Mouse (Mus musculus): ENCODE data around the gene Zfp217. TPM values are rescaled to one million over a fixed set of nuclear protein-coding genes. Genes with fewer than 3 reads are reported as not detected.
"Not testable (repeated sequence)": the region's sequence is repeated elsewhere in the genome, so short reads cannot be mapped to it uniquely, and the experiment has no call there.

Gene Zfp217
- 3.9 and 4.1 TPM in 2 replicates for polyA plus RNA-seq (2016; fragmentation: Nextera tagmentation; extraction: Ambion mirVana)

- Histone ChIP-seq H3K36me3 (no peaks in the 10 kb centered on the region), H3K27ac (no peak within 1 kb of the TSS; the same call in 1 of the 2 replicates), H3K4me3 (no peak within 1 kb of the TSS), H3K9me3 (replicated peaks) (no peaks in the 10 kb centered on the region), H3K27me3 (ENCODE audit: low read depth, poor library complexity, severe bottlenecking) (no peaks in the 10 kb centered on the region), H3K4me1 (peaks cover 20% of the 10 kb centered on the region)
- WGBS: 63% methylated on average over 14 of the region's 14 CpGs
- DNase-seq (ENCODE audit: low spot score): no peak
These were observed at the start of gene Zfp217 for GRCm38 (mm10) chr2:170147661-170148153. TSS of gene Zfp217 (minus strand) at chr2:170148103.

- H3K4me1 ChIP-seq: peaks cover 26% of the 10 kb centered on the region
- H3K9me3 ChIP-seq (replicated peaks): no peaks in the 10 kb centered on the region
- no peaks in the 10 kb centered on the region for H3K27me3 ChIP-seq (ENCODE audit: low read depth, poor library complexity, severe bottlenecking)
- H3K27ac ChIP-seq: no peak overlapping the region
- H3K4me3 ChIP-seq: no peak overlapping the region
- WGBS: 82% methylated on average over 13 of the region's 13 CpGs
- no peak for DNase-seq (ENCODE audit: low spot score)
- no peaks in the 10 kb centered on the region for H3K36me3 ChIP-seq
These were observed 47.7 kb upstream of the Zfp217 start for GRCm38 (mm10) chr2:170195542-170196089.

GRCm38 (mm10) chr2:170194845-170195244, 46.9 kb upstream of the Zfp217 start:
- Histone ChIP-seq H3K27ac (no peak overlapping the region), H3K9me3 (replicated peaks) (no peaks in the 10 kb centered on the region), H3K36me3 (no peaks in the 10 kb centered on the region), H3K4me1 (peaks cover 26% of the 10 kb centered on the region), H3K27me3 (ENCODE audit: low read depth, poor library complexity, severe bottlenecking) (no peaks in the 10 kb centered on the region), H3K4me3 (no peak overlapping the region)
- 95% methylated on average over 12 of the region's 12 CpGs for WGBS
- no peak for DNase-seq (ENCODE audit: low spot score)

GRCm38 (mm10) chr2:170193850-170194249, 45.9 kb upstream of the Zfp217 start:
- no peak overlapping the region for H3K27ac ChIP-seq
- no peaks in the 10 kb centered on the region for H3K9me3 ChIP-seq (replicated peaks)
- H3K27me3 ChIP-seq (ENCODE audit: low read depth, poor library complexity, severe bottlenecking): no peaks in the 10 kb centered on the region
- H3K4me1 ChIP-seq: peaks cover 26% of the 10 kb centered on the region
- no peak overlapping the region for H3K4me3 ChIP-seq
- H3K36me3 ChIP-seq: no peaks in the 10 kb centered on the region
- 47% methylated on average over 6 of the region's 6 CpGs for WGBS
- DNase-seq (ENCODE audit: low spot score): no peak

GRCm38 (mm10) chr2:170193211-170193610, 45.3 kb upstream of the Zfp217 start:
- 4% methylated on average over 10 of the region's 10 CpGs for WGBS
- H3K27me3 ChIP-seq (ENCODE audit: low read depth, poor library complexity, severe bottlenecking): no peaks in the 10 kb centered on the region
- no peaks in the 10 kb centered on the region for H3K36me3 ChIP-seq
- H3K4me3 ChIP-seq: peak overlapping the region; percentile 39
- H3K9me3 ChIP-seq (replicated peaks): no peaks in the 10 kb centered on the region
- DNase-seq (ENCODE audit: low spot score): no peak
- H3K4me1 ChIP-seq: peaks cover 26% of the 10 kb centered on the region
- peak overlapping the region; percentile 22 for H3K27ac ChIP-seq

GRCm38 (mm10) chr2:170192731-170193149, 44.8 kb upstream of the Zfp217 start:
- Histone ChIP-seq H3K4me3 (peak overlapping the region; percentile 39), H3K36me3 (no peaks in the 10 kb centered on the region), H3K9me3 (replicated peaks) (no peaks in the 10 kb centered on the region), H3K27me3 (ENCODE audit: low read depth, poor library complexity, severe bottlenecking) (no peaks in the 10 kb centered on the region), H3K27ac (peak overlapping the region; percentile 22), H3K4me1 (peaks cover 26% of the 10 kb centered on the region)
- peak; percentile 58 for DNase-seq (ENCODE audit: low spot score)
- WGBS: 28% methylated on average over 7 of the region's 7 CpGs

GRCm38 (mm10) chr2:170188721-170189120, 40.8 kb upstream of the Zfp217 start:
- H3K4me3 ChIP-seq: no peak overlapping the region
- no peaks in the 10 kb centered on the region for H3K27me3 ChIP-seq (ENCODE audit: low read depth, poor library complexity, severe bottlenecking)
- H3K27ac ChIP-seq: no peak overlapping the region
- H3K4me1 ChIP-seq: peaks cover 31% of the 10 kb centered on the region
- no peak for DNase-seq (ENCODE audit: low spot score)
- WGBS: 86% methylated on average over 7 of the region's 7 CpGs
- H3K9me3 ChIP-seq (replicated peaks): no peaks in the 10 kb centered on the region
- no peaks in the 10 kb centered on the region for H3K36me3 ChIP-seq

GRCm38 (mm10) chr2:170185137-170185837, 37.4 kb upstream of the Zfp217 start:
- no peak for DNase-seq (ENCODE audit: low spot score)
- 74% methylated on average over 4 of the region's 4 CpGs for WGBS
- Histone ChIP-seq H3K4me1 (peaks cover 17% of the 10 kb centered on the region), H3K27ac (peak overlapping the region; percentile 92), H3K4me3 (peak overlapping the region; percentile 64), H3K9me3 (replicated peaks) (no peaks in the 10 kb centered on the region), H3K27me3 (ENCODE audit: low read depth, poor library complexity, severe bottlenecking) (no peaks in the 10 kb centered on the region), H3K36me3 (no peaks in the 10 kb centered on the region)

- Histone ChIP-seq H3K9me3 (replicated peaks) (no peaks in the 10 kb centered on the region), H3K27ac (peak overlapping the region; percentile 92), H3K4me1 (peaks cover 21% of the 10 kb centered on the region), H3K36me3 (no peaks in the 10 kb centered on the region), H3K27me3 (ENCODE audit: low read depth, poor library complexity, severe bottlenecking) (no peaks in the 10 kb centered on the region), H3K4me3 (peak overlapping the region; percentile 64)
- WGBS: 2% methylated on average over 33 of the region's 33 CpGs
- DNase-seq (ENCODE audit: low spot score): peak; percentile 82
These were observed 36.5 kb upstream of the Zfp217 start for GRCm38 (mm10) chr2:170184175-170184983.

GRCm38 (mm10) chr2:170183851-170184174, 35.9 kb upstream of the Zfp217 start:
- no peaks in the 10 kb centered on the region for H3K36me3 ChIP-seq
- no peaks in the 10 kb centered on the region for H3K9me3 ChIP-seq (replicated peaks)
- WGBS: 81% methylated on average over 4 of the region's 4 CpGs
- H3K27ac ChIP-seq: peak overlapping the region; percentile 92; the same call in 1 of the 2 replicates
- H3K27me3 ChIP-seq (ENCODE audit: low read depth, poor library complexity, severe bottlenecking): no peaks in the 10 kb centered on the region
- peak overlapping the region; percentile 64 for H3K4me3 ChIP-seq
- peaks cover 21% of the 10 kb centered on the region for H3K4me1 ChIP-seq
- DNase-seq (ENCODE audit: low spot score): no peak

GRCm38 (mm10) chr2:170181862-170182261, 34.0 kb upstream of the Zfp217 start:
- Histone ChIP-seq H3K36me3 (no peaks in the 10 kb centered on the region), H3K4me3 (no peak overlapping the region), H3K27me3 (ENCODE audit: low read depth, poor library complexity, severe bottlenecking) (no peaks in the 10 kb centered on the region), H3K4me1 (peaks cover 30% of the 10 kb centered on the region), H3K9me3 (replicated peaks) (no peaks in the 10 kb centered on the region), H3K27ac (no peak overlapping the region)
- 87% methylated on average over 6 of the region's 6 CpGs for WGBS
- DNase-seq (ENCODE audit: low spot score): no peak

- not testable (repeated sequence) for DNase-seq (ENCODE audit: low spot score); H3K27ac ChIP-seq; H3K4me3 ChIP-seq; H3K27me3 ChIP-seq (ENCODE audit: low read depth, poor library complexity, severe bottlenecking); H3K36me3 ChIP-seq; H3K9me3 ChIP-seq (replicated peaks)
- peaks cover 39% of the 10 kb centered on the region for H3K4me1 ChIP-seq
- 89% methylated on average over 3 of the region's 3 CpGs for WGBS
These were observed 32.9 kb upstream of the Zfp217 start for GRCm38 (mm10) chr2:170180769-170181168.

- 93% methylated on average over 5 of the region's 5 CpGs for WGBS
- Histone ChIP-seq H3K9me3 (replicated peaks) (no peaks in the 10 kb centered on the region), H3K4me1 (peaks cover 36% of the 10 kb centered on the region), H3K27ac (no peak overlapping the region), H3K27me3 (ENCODE audit: low read depth, poor library complexity, severe bottlenecking) (no peaks in the 10 kb centered on the region), H3K36me3 (no peaks in the 10 kb centered on the region), H3K4me3 (no peak overlapping the region)
- no peak for DNase-seq (ENCODE audit: low spot score)
These were observed 31.4 kb upstream of the Zfp217 start for GRCm38 (mm10) chr2:170179317-170179716.
